Mouse (Mus musculus): ENCODE results near the gene Lsm14b. TPM values are rescaled to one million over a fixed set of nuclear protein-coding genes. Genes with fewer than 3 reads are reported as not detected.
A peak's percentile ranks its signal among the peaks of the same experiment; 100 is the strongest.

Lsm14b gene
- total and polyA plus RNA-seq, 3 experiments, result 12.2 to 16.5 (median 15.3) TPM

- TF ChIP-seq MAFK (IDR thresholded peaks at IDR 0.05; ENCODE audit: insufficient replicate concordance, low read length) (no peak), POLR2A (IDR thresholded peaks at IDR 0.05; ENCODE audit: low read depth, low read length) (no peak), MXI1 (IDR thresholded peaks at IDR 0.05; ENCODE audit: low read depth, low read length) (no peak), BHLHE40 (IDR thresholded peaks at IDR 0.05; ENCODE audit: low read depth, low read length) (no peak), ELF1 (IDR thresholded peaks at IDR 0.05; ENCODE audit: low read depth, low read length) (no peak), MAX (IDR thresholded peaks at IDR 0.05; ENCODE audit: low read length) (no peak), E2F4 (IDR thresholded peaks at IDR 0.05; ENCODE audit: insufficient replicate concordance, low read depth, low read length) (no peak), SMC3 (IDR thresholded peaks at IDR 0.05; ENCODE audit: low read depth, low read length) (peak; percentile 76), CTCF (conservative IDR thresholded peaks at IDR 0.05 in 1 of 2, IDR thresholded peaks at IDR 0.05 in 1 of 2; ENCODE audit: low read depth in 2 of 2, low read length in 2 of 2) (peak; percentile 55 to 75), MAZ (IDR thresholded peaks at IDR 0.05; ENCODE audit: low read depth, low read length) (no peak), RAD21 (IDR thresholded peaks at IDR 0.05; ENCODE audit: low read depth, low read length) (peak; percentile 50), ZNF384 (IDR thresholded peaks at IDR 0.05; ENCODE audit: low read depth, low read length) (peak; percentile 53; the same call in 1 of the 2 replicates), EP300 (IDR thresholded peaks at IDR 0.05; ENCODE audit: low read length) (no peak), TBP (conservative IDR thresholded peaks at IDR 0.05; ENCODE audit: low read depth, low read length) (no peak)
- H3K36me3 ChIP-seq (replicated peaks in 1 of 2; ENCODE audit: control insufficient read depth in 1 of 2, insufficient read depth in 1 of 2, low read length in 1 of 2), result peaks cover 0 to 17% of the 10 kb centered on the region in 2 experiments
- no peak overlapping the region for H3K9ac ChIP-seq (ENCODE audit: insufficient read depth, low read depth)
- peak; percentile 46 for DNase-seq (ENCODE audit: extremely low read depth)
- peaks cover 9% of the 10 kb centered on the region for H3K9me3 ChIP-seq (replicated peaks; ENCODE audit: low read length)
- no peak overlapping the region for H3K4me2 ChIP-seq (ENCODE audit: insufficient read depth, low read depth, poor library complexity, severe bottlenecking)
- no peak overlapping the region for H3K4me3 ChIP-seq (replicated peaks in 1 of 3; ENCODE audit: low read depth in 2 of 3, low read length in 2 of 3, poor library complexity in 1 of 3)
- dilution Hi-C loops (cut with MboI; ENCODE audit: extremely low pct_ligation_motif_present, extremely low pct_unique_long_range_greater_than_20kb, low sequenced_read_pairs), result no loop called here
- H3K27me3 ChIP-seq (replicated peaks), result no peaks in the 10 kb centered on the region
- peaks cover 16 to 34% of the 10 kb centered on the region in 2 experiments for H3K4me1 ChIP-seq (ENCODE audit: control insufficient read depth in 1 of 2, insufficient read depth in 2 of 2)
- H3K27ac ChIP-seq (ENCODE audit: insufficient read depth, low read depth), result no peak overlapping the region
- in situ Hi-C loops (cut with MboI; ENCODE audit: low pct_ligation_motif_present, low pct_unique_long_range_greater_than_20kb, low sequenced_read_pairs), result loop anchor here (5.0 kb wide), 1 partner anchor 123 kb away; no protein-coding TSS in a partner anchor
- H3K79me2 ChIP-seq (replicated peaks; ENCODE audit: control insufficient read depth, extremely low read depth, insufficient read depth, poor library complexity, severe bottlenecking), result peaks cover 19% of the 10 kb centered on the region
Observed at GRCm38 (mm10) chr2:180045283-180045682, 20.5 kb downstream of the Lsm14b start.

GRCm38 (mm10) chr2:180047580-180047979, 22.8 kb downstream of the Lsm14b start:
- in situ Hi-C loops (cut with MboI; ENCODE audit: low pct_ligation_motif_present, low pct_unique_long_range_greater_than_20kb, low sequenced_read_pairs), result loop anchor here (5.0 kb wide), 1 partner anchor 125 kb away; no protein-coding TSS in a partner anchor
- dilution Hi-C loops (cut with MboI; ENCODE audit: extremely low pct_ligation_motif_present, extremely low pct_unique_long_range_greater_than_20kb, low sequenced_read_pairs), result no loop called here
- H3K36me3 ChIP-seq (replicated peaks in 1 of 2; ENCODE audit: control insufficient read depth in 1 of 2, insufficient read depth in 1 of 2, low read length in 1 of 2), result peaks cover 0 to 21% of the 10 kb centered on the region in 2 experiments
- no peak for TF ChIP-seq RAD21 (IDR thresholded peaks at IDR 0.05; ENCODE audit: low read depth, low read length)
- TF ChIP-seq CTCF (conservative IDR thresholded peaks at IDR 0.05 in 1 of 2, IDR thresholded peaks at IDR 0.05 in 1 of 2; ENCODE audit: low read depth in 2 of 2, low read length in 2 of 2), result no peak
- TF ChIP-seq ZKSCAN1 (IDR thresholded peaks at IDR 0.05; ENCODE audit: borderline replicate concordance, low read depth, low read length), result no peak
- no peak for TF ChIP-seq MAX (IDR thresholded peaks at IDR 0.05; ENCODE audit: low read length)
- TF ChIP-seq HCFC1 (IDR thresholded peaks at IDR 0.05; ENCODE audit: low read depth, low read length), result no peak
- TF ChIP-seq USF2 (conservative IDR thresholded peaks at IDR 0.05; ENCODE audit: low read depth, low read length), result no peak
- no peak for TF ChIP-seq POLR2A (IDR thresholded peaks at IDR 0.05; ENCODE audit: low read depth, low read length)
- TF ChIP-seq ZC3H11A (IDR thresholded peaks at IDR 0.05; ENCODE audit: low read depth, low read length), result no peak
- TF ChIP-seq TCF12 (IDR thresholded peaks at IDR 0.05; ENCODE audit: low read depth, low read length), result no peak
- no peak for TF ChIP-seq POLR2AphosphoS2 (IDR thresholded peaks at IDR 0.05; ENCODE audit: low read depth, low read length)
- no peak for TF ChIP-seq ELF1 (IDR thresholded peaks at IDR 0.05; ENCODE audit: low read depth, low read length)
- H3K4me2 ChIP-seq (ENCODE audit: insufficient read depth, low read depth, poor library complexity, severe bottlenecking), result no peak overlapping the region
- no peaks in the 10 kb centered on the region for H3K27me3 ChIP-seq (replicated peaks)
- no peak for DNase-seq (ENCODE audit: extremely low read depth)
- H3K9ac ChIP-seq (ENCODE audit: insufficient read depth, low read depth), result no peak overlapping the region
- H3K4me1 ChIP-seq (ENCODE audit: control insufficient read depth in 1 of 2, insufficient read depth in 2 of 2), result peaks cover 17 to 41% of the 10 kb centered on the region in 2 experiments
- H3K79me2 ChIP-seq (replicated peaks; ENCODE audit: control insufficient read depth, extremely low read depth, insufficient read depth, poor library complexity, severe bottlenecking), result no peaks in the 10 kb centered on the region
- no peak overlapping the region for H3K4me3 ChIP-seq (replicated peaks in 1 of 3; ENCODE audit: low read depth in 2 of 3, low read length in 2 of 3, poor library complexity in 1 of 3)
- H3K9me3 ChIP-seq (replicated peaks; ENCODE audit: low read length), result peaks cover 9% of the 10 kb centered on the region
- no peak overlapping the region for H3K27ac ChIP-seq (ENCODE audit: insufficient read depth, low read depth)
